Mouse (Mus musculus): ENCODE data around the gene Fam3b. TPM values are rescaled to one million over a fixed set of nuclear protein-coding genes. Genes with fewer than 3 reads are reported as not detected.

The Fam3b gene
- polyA plus RNA-seq, 1 experiment = 2.4 TPM

GRCm38 (mm10) chr16:97447386-97447785 lies 67.2 kb downstream of the Fam3b start:
- H3K27ac ChIP-seq (ENCODE audit: control insufficient read depth, insufficient read depth, low read depth, low read length, poor library complexity) = no peak overlapping the region
- no peak for TF ChIP-seq CTCF (IDR thresholded peaks at IDR 0.05; ENCODE audit: control insufficient read depth, insufficient read depth, low read length)
- TF ChIP-seq POLR2A (IDR thresholded peaks at IDR 0.05; ENCODE audit: borderline replicate concordance, control insufficient read depth, low read depth, low read length) = no peak
- no peak overlapping the region for H3K4me3 ChIP-seq (replicated peaks; ENCODE audit: control insufficient read depth, low read depth, low read length)
- H3K4me1 ChIP-seq (ENCODE audit: control insufficient read depth, insufficient read depth, low read length) = no peaks in the 10 kb centered on the region

- Histone ChIP-seq H3K4me3 (replicated peaks; ENCODE audit: control insufficient read depth, low read depth, low read length) (no peak overlapping the region), H3K4me1 (ENCODE audit: control insufficient read depth, insufficient read depth, low read length) (no peaks in the 10 kb centered on the region), H3K27ac (ENCODE audit: control insufficient read depth, insufficient read depth, low read depth, low read length, poor library complexity) (no peak overlapping the region)
- TF ChIP-seq POLR2A (IDR thresholded peaks at IDR 0.05; ENCODE audit: borderline replicate concordance, control insufficient read depth, low read depth, low read length) (no peak), CTCF (IDR thresholded peaks at IDR 0.05; ENCODE audit: control insufficient read depth, insufficient read depth, low read length) (peak; percentile 40; the same call in 1 of the 2 replicates)
- WGBS = 42% methylated on average over 14 of the region's 14 CpGs
Measured at GRCm38 (mm10) chr16:97443670-97444263, 70.8 kb downstream of the Fam3b start.

GRCm38 (mm10) chr16:97441967-97442366 lies 72.6 kb downstream of the Fam3b start:
- WGBS = 80% methylated on average over 9 of the region's 9 CpGs
- no peaks in the 10 kb centered on the region for H3K4me1 ChIP-seq (ENCODE audit: control insufficient read depth, insufficient read depth, low read length)
- H3K4me3 ChIP-seq (replicated peaks; ENCODE audit: control insufficient read depth, low read depth, low read length) = no peak overlapping the region
- TF ChIP-seq POLR2A (IDR thresholded peaks at IDR 0.05; ENCODE audit: borderline replicate concordance, control insufficient read depth, low read depth, low read length) (no peak), CTCF (IDR thresholded peaks at IDR 0.05; ENCODE audit: control insufficient read depth, insufficient read depth, low read length) (no peak)
- no peak overlapping the region for H3K27ac ChIP-seq (ENCODE audit: control insufficient read depth, insufficient read depth, low read depth, low read length, poor library complexity)

GRCm38 (mm10) chr16:97438191-97438590 lies 76.4 kb downstream of the Fam3b start:
- TF ChIP-seq CTCF (IDR thresholded peaks at IDR 0.05; ENCODE audit: control insufficient read depth, insufficient read depth, low read length) (no peak), POLR2A (IDR thresholded peaks at IDR 0.05; ENCODE audit: borderline replicate concordance, control insufficient read depth, low read depth, low read length) (no peak)
- WGBS = 68% methylated on average over 3 of the region's 3 CpGs
- Histone ChIP-seq H3K4me3 (replicated peaks; ENCODE audit: control insufficient read depth, low read depth, low read length) (no peak overlapping the region), H3K27ac (ENCODE audit: control insufficient read depth, insufficient read depth, low read depth, low read length, poor library complexity) (no peak overlapping the region), H3K4me1 (ENCODE audit: control insufficient read depth, insufficient read depth, low read length) (no peaks in the 10 kb centered on the region)

GRCm38 (mm10) chr16:97437448-97438056 lies 77.1 kb downstream of the Fam3b start:
- Histone ChIP-seq H3K4me3 (replicated peaks; ENCODE audit: control insufficient read depth, low read depth, low read length) (no peak overlapping the region), H3K27ac (ENCODE audit: control insufficient read depth, insufficient read depth, low read depth, low read length, poor library complexity) (no peak overlapping the region), H3K4me1 (ENCODE audit: control insufficient read depth, insufficient read depth, low read length) (no peaks in the 10 kb centered on the region)
- 30% methylated on average over 1 of the region's 1 CpGs for WGBS
- no peak for TF ChIP-seq CTCF (IDR thresholded peaks at IDR 0.05; ENCODE audit: control insufficient read depth, insufficient read depth, low read length)
- TF ChIP-seq POLR2A (IDR thresholded peaks at IDR 0.05; ENCODE audit: borderline replicate concordance, control insufficient read depth, low read depth, low read length) = no peak

- Histone ChIP-seq H3K4me1 (ENCODE audit: control insufficient read depth, insufficient read depth, low read length) (no peaks in the 10 kb centered on the region), H3K27ac (ENCODE audit: control insufficient read depth, insufficient read depth, low read depth, low read length, poor library complexity) (no peak overlapping the region), H3K4me3 (replicated peaks; ENCODE audit: control insufficient read depth, low read depth, low read length) (no peak overlapping the region)
- no peak for TF ChIP-seq CTCF (IDR thresholded peaks at IDR 0.05; ENCODE audit: control insufficient read depth, insufficient read depth, low read length)
- TF ChIP-seq POLR2A (IDR thresholded peaks at IDR 0.05; ENCODE audit: borderline replicate concordance, control insufficient read depth, low read depth, low read length) = no peak
- WGBS = 82% methylated on average over 2 of the region's 2 CpGs
Measured at GRCm38 (mm10) chr16:97434206-97434605, 80.4 kb downstream of the Fam3b start.

- no peak for TF ChIP-seq POLR2A (IDR thresholded peaks at IDR 0.05; ENCODE audit: borderline replicate concordance, control insufficient read depth, low read depth, low read length)
- no peak for TF ChIP-seq CTCF (IDR thresholded peaks at IDR 0.05; ENCODE audit: control insufficient read depth, insufficient read depth, low read length)
- H3K27ac ChIP-seq (ENCODE audit: control insufficient read depth, insufficient read depth, low read depth, low read length, poor library complexity) = no peak overlapping the region
- H3K4me1 ChIP-seq (ENCODE audit: control insufficient read depth, insufficient read depth, low read length) = no peaks in the 10 kb centered on the region
- 18% methylated on average over 4 of the region's 4 CpGs for WGBS
- no peak overlapping the region for H3K4me3 ChIP-seq (replicated peaks; ENCODE audit: control insufficient read depth, low read depth, low read length)
Measured at GRCm38 (mm10) chr16:97431328-97431727, 83.3 kb downstream of the Fam3b start.

GRCm38 (mm10) chr16:97430091-97430490 lies 84.5 kb downstream of the Fam3b start:
- Histone ChIP-seq H3K4me3 (replicated peaks; ENCODE audit: control insufficient read depth, low read depth, low read length) (no peak overlapping the region), H3K4me1 (ENCODE audit: control insufficient read depth, insufficient read depth, low read length) (no peaks in the 10 kb centered on the region), H3K27ac (ENCODE audit: control insufficient read depth, insufficient read depth, low read depth, low read length, poor library complexity) (no peak overlapping the region)
- 89% methylated on average over 4 of the region's 4 CpGs for WGBS
- TF ChIP-seq CTCF (IDR thresholded peaks at IDR 0.05; ENCODE audit: control insufficient read depth, insufficient read depth, low read length) (no peak), POLR2A (IDR thresholded peaks at IDR 0.05; ENCODE audit: borderline replicate concordance, control insufficient read depth, low read depth, low read length) (no peak)
